Mouse (Mus musculus) heart, postnatal 14 days (tissue): ENCODE data around the gene Mturn. TPM values are rescaled to one million over a fixed set of nuclear protein-coding genes. Genes with fewer than 3 reads are reported as not detected.

ENCODE experiments used
- DNase-seq, 2 experiments: peaks; one replicate each; pipeline ENCODE4 v3.0.0; 2021 to 2022
- intact Hi-C: fragments of 180-260 bp; cut with DNase I; formaldehyde crosslinking; loops from one replicate; pipeline ENCODE4 v1.15.1; 2025
- total RNA-seq, 2 experiments: library from RNA; stranded (reverse); gene quantifications; 2 replicates each; pipeline ENCODE4 v1.2.3; 2021

Mturn gene
- total RNA-seq, 2 experiments from 2014 or later, result 11.8 to 12.0 TPM

GRCm38 (mm10) chr6:54720512-54721251 is 39.3 kb downstream of the Mturn start:
- intact Hi-C loops, result no loop called here
- DNase-seq, result peak in 1 of 2 experiments; percentile 29

- no peak for DNase-seq
- intact Hi-C loops, result no loop called here
Observed at GRCm38 (mm10) chr6:54721252-54721635, 39.8 kb downstream of the Mturn start.

GRCm38 (mm10) chr6:54726309-54726708 is 44.9 kb downstream of the Mturn start:
- no peak for DNase-seq
- intact Hi-C loops, result no loop called here

- intact Hi-C loops, result no loop called here
- no peak for DNase-seq
Observed at GRCm38 (mm10) chr6:54726796-54727195, 45.4 kb downstream of the Mturn start.

GRCm38 (mm10) chr6:54727416-54727815 is 46.0 kb downstream of the Mturn start:
- intact Hi-C loops, result no loop called here
- DNase-seq, result no peak

GRCm38 (mm10) chr6:54729451-54730105 is 48.2 kb downstream of the Mturn start:
- DNase-seq, result no peak
- intact Hi-C loops, result no loop called here

GRCm38 (mm10) chr6:54731726-54732125 is 50.3 kb downstream of the Mturn start:
- no peak for DNase-seq
- intact Hi-C loops, result no loop called here

GRCm38 (mm10) chr6:54732721-54733120 is 51.3 kb downstream of the Mturn start:
- intact Hi-C loops, result no loop called here
- no peak for DNase-seq

- intact Hi-C loops, result no loop called here
- DNase-seq, result no peak
Observed at GRCm38 (mm10) chr6:54736126-54736525, 54.7 kb downstream of the Mturn start.

- intact Hi-C loops, result no loop called here
- DNase-seq, result no peak
Observed at GRCm38 (mm10) chr6:54737255-54737654, 55.8 kb downstream of the Mturn start.

GRCm38 (mm10) chr6:54737684-54738083 is 56.3 kb downstream of the Mturn start:
- intact Hi-C loops, result no loop called here
- no peak for DNase-seq

- no peak for DNase-seq
- intact Hi-C loops, result no loop called here
Observed at GRCm38 (mm10) chr6:54749056-54749455, 67.6 kb downstream of the Mturn start.

GRCm38 (mm10) chr6:54751621-54752020 is 70.2 kb downstream of the Mturn start:
- intact Hi-C loops, result loop anchor here (5.0 kb wide), 1 partner anchor 41 kb away; no protein-coding TSS in a partner anchor
- DNase-seq, result no peak

- no peak for DNase-seq
- intact Hi-C loops, result loop anchor here (5.0 kb wide), 1 partner anchor 40 kb away; no protein-coding TSS in a partner anchor
Observed at GRCm38 (mm10) chr6:54752076-54752475, 70.7 kb downstream of the Mturn start.

Other genes with a start within 250 kb of the Mturn start
- gene Scrn1, start 115.1 kb upstream of the Mturn start, total RNA-seq, result 10 to 100 TPM in 1 of 2 experiments, 1 to 10 TPM in 1; 9.7 to 12.8 TPM
- 10 to 100 TPM; 10.3 to 12.5 TPM for gene Plekha8, start 86.5 kb upstream of the Mturn start, total RNA-seq
- gene Fkbp14, start 84.3 kb upstream of the Mturn start, total RNA-seq, result 10 to 100 TPM; 11.8 to 11.9 TPM
- 10 to 100 TPM; 17.3 to 18.4 TPM for gene Znrf2, start 135.3 kb downstream of the Mturn start, total RNA-seq